Mouse (Mus musculus) common myeloid progenitor, adult 5-6 weeks (primary cell): ENCODE data around the gene Inca1. TPM values are rescaled to one million over a fixed set of nuclear protein-coding genes. Genes with fewer than 3 reads are reported as not detected.

ENCODE experiments used
- ATAC-seq: replicated peaks from 2 replicates; pipeline ENCODE4 v1.8.0; 2016; ENCODE audit warnings: low read depth, mild to moderate bottlenecking, moderate TSS enrichment, inconsistent platforms; ENCODE audit not compliant: poor library complexity, severe bottlenecking
- total RNA-seq: library from RNA; stranded (forward); fragments of 200-1000, 187-1606 nt; gene quantifications from 2 replicates; pipeline ENCODE4 v1.2.3, GENCODE M21; 2017

The Inca1 gene
- total RNA-seq, 1 experiment from 2014 or later: not detected

- ATAC-seq: no peak
Measured at GRCm38 (mm10) chr11:70702781-70703180, 2.8 kb upstream of the Inca1 start.

- ATAC-seq: no peak
Measured at GRCm38 (mm10) chr11:70701984-70702733, 2.2 kb upstream of the Inca1 start.

- ATAC-seq: no peak
Measured at GRCm38 (mm10) chr11:70701221-70701955, 1.4 kb upstream of the Inca1 start.

GRCm38 (mm10) chr11:70700613-70701012, 658 bp upstream of the Inca1 start:
- ATAC-seq: no peak; the same call in 1 of the 2 replicates

- no peak for ATAC-seq
Measured at GRCm38 (mm10) chr11:70699051-70699450, 904 bp downstream of the Inca1 start.

- no peak for ATAC-seq
Measured at GRCm38 (mm10) chr11:70697376-70697775, 2.6 kb downstream of the Inca1 start.

- no peak for ATAC-seq
Measured at GRCm38 (mm10) chr11:70693504-70693903, 6.5 kb downstream of the Inca1 start.

GRCm38 (mm10) chr11:70689578-70689977, 10.4 kb downstream of the Inca1 start:
- no peak for ATAC-seq

- ATAC-seq: no peak
Measured at GRCm38 (mm10) chr11:70688372-70688771, 11.6 kb downstream of the Inca1 start.

GRCm38 (mm10) chr11:70687601-70688199, 12.3 kb downstream of the Inca1 start, which contains the start of gene Camta2:
TSS of gene Camta2 (minus strand) at chr11:70688105.
- ATAC-seq: peak; percentile 85

- peak; percentile 45 for ATAC-seq
Measured at GRCm38 (mm10) chr11:70686901-70687566, 12.9 kb downstream of the Inca1 start.

- no peak for ATAC-seq
Measured at GRCm38 (mm10) chr11:70683640-70684039, 16.3 kb downstream of the Inca1 start.

- ATAC-seq: no peak
Measured at GRCm38 (mm10) chr11:70681897-70682581, 17.9 kb downstream of the Inca1 start.

- ATAC-seq: no peak
Measured at GRCm38 (mm10) chr11:70681170-70681569, 18.8 kb downstream of the Inca1 start.

GRCm38 (mm10) chr11:70679894-70680293, 20.1 kb downstream of the Inca1 start:
- ATAC-seq: peak; percentile 89

- ATAC-seq: no peak
Measured at GRCm38 (mm10) chr11:70679361-70679760, 20.6 kb downstream of the Inca1 start.

- no peak for ATAC-seq
Measured at GRCm38 (mm10) chr11:70678576-70678975, 21.4 kb downstream of the Inca1 start.

GRCm38 (mm10) chr11:70678092-70678491, 21.9 kb downstream of the Inca1 start:
- no peak for ATAC-seq

- ATAC-seq: peak; percentile 45; the same call in 1 of the 2 replicates
Measured at GRCm38 (mm10) chr11:70674501-70674900, 25.5 kb downstream of the Inca1 start.

- ATAC-seq: no peak
Measured at GRCm38 (mm10) chr11:70674014-70674413, 25.9 kb downstream of the Inca1 start.
